Mouse (Mus musculus): Measurements from ENCODE around the gene Gcm1.

GRCm38 (mm10) chr9:78009382-78009781 lies 42.3 kb upstream of the Gcm1 start:
- TF ChIP-seq CTCF (IDR thresholded peaks at IDR 0.05; ENCODE audit: borderline replicate concordance, insufficient read depth, low read depth, low read length) (no peak), POLR2A (IDR thresholded peaks at IDR 0.05; ENCODE audit: borderline replicate concordance, insufficient read depth, low read length) (no peak)

Data from cerebellum, adult 2 months (tissue).